Mouse (Mus musculus) limb, embryonic 14.5 days (tissue): ENCODE results near the gene Olfr231. TPM values are rescaled to one million over a fixed set of nuclear protein-coding genes. Genes with fewer than 3 reads are reported as not detected.

Source experiments
- ATAC-seq: fragments of 200-750 bp; cut with Nextera tagmentation; 2 replicates; pipeline ENCODE4 v1.8.0; 2017; ENCODE audit warnings: low read depth, moderate number of reproducible peaks, moderate TSS enrichment; ENCODE audit not compliant: low FRiP score
- DNase-seq: peaks from one replicate; pipeline ENCODE4 v3.0.0-alpha.2; 2015; ENCODE audit warnings: low spot score
- H3K27ac ChIP-seq: fragments of 300-500 bp; sonication (generic); replicated peaks from 2 replicates; pipeline ENCODE4 v1.5.1; 2014; ENCODE audit warnings: low read depth, mild to moderate bottlenecking, low read length, moderate library complexity, mixed read lengths
- H3K27me3 ChIP-seq: fragments of 300-500 bp; sonication (generic); 2 replicates; pipeline ENCODE4 v1.6.1; 2014; ENCODE audit warnings: low read length, mixed read lengths; ENCODE audit not compliant: control insufficient read depth, insufficient read depth
- H3K36me3 ChIP-seq: fragments of 300-500 bp; sonication (generic); 2 replicates; pipeline ENCODE4 v1.6.1; 2014; ENCODE audit warnings: mild to moderate bottlenecking, low read length, moderate library complexity, mixed read lengths; ENCODE audit not compliant: control insufficient read depth, insufficient read depth
- H3K4me1 ChIP-seq: fragments of 300-500 bp; sonication (generic); 2 replicates; pipeline ENCODE4 v1.6.1; 2014; ENCODE audit warnings: antibody characterized with exemption, low read length, mixed read lengths; ENCODE audit not compliant: control insufficient read depth, insufficient read depth
- H3K4me2 ChIP-seq: fragments of 300-500 bp; sonication (generic); replicated peaks from 2 replicates; pipeline ENCODE4 v1.6.1; 2014; ENCODE audit warnings: low read depth, mild to moderate bottlenecking, low read length, moderate library complexity; ENCODE audit not compliant: severe bottlenecking
- H3K4me3 ChIP-seq: fragments of 300-500 bp; sonication (generic); replicated peaks from 2 replicates; pipeline ENCODE4 v1.5.1; 2014; ENCODE audit warnings: low read length
- H3K9ac ChIP-seq: fragments of 300-500 bp; sonication (generic); 2 replicates; pipeline ENCODE4 v1.6.1; 2014; ENCODE audit warnings: mild to moderate bottlenecking, low read depth, low read length, moderate library complexity; ENCODE audit not compliant: severe bottlenecking
- H3K9me3 ChIP-seq: fragments of 300-500 bp; sonication (generic); 2 replicates; pipeline ENCODE4 v1.6.1; 2016; ENCODE audit warnings: low read length; ENCODE audit not compliant: control insufficient read depth
- POLR2A ChIP-seq: fragments of 200-500 bp; IDR thresholded peaks from 2 replicates; pipeline ENCODE4 v1.8.0; 2012; ENCODE audit warnings: inconsistent platforms, mild to moderate bottlenecking, moderate library complexity, borderline replicate concordance; ENCODE audit not compliant: insufficient read depth, insufficient read length; ENCODE audit errors: extremely low read depth
- WGBS: fragments of 180-500 bp; shearing (Covaris S2); extraction: QIAGEN DNeasy Blood & Tissue Kit; methylation state at CpG from one replicate; pipeline ENCODE4 v1.1.7; 2014; 5-methylcytosine and 5-hydroxymethylcytosine counted together
- polyA plus RNA-seq, 2 experiments: library from polyadenylated mRNA; depleted of rRNA in 1 of 2; stranded (reverse) in 1 of 2; unstranded in 1 of 2; fragments of >200 nt; fragmentation: Nextera tagmentation in 1 of 2; extraction: Ambion mirVana in 1 of 2; gene quantifications; 2 replicates each; pipeline versions ENCODE4 v1.2.1 to v1.2.3; 2012 to 2014

The Olfr231 gene
- polyA plus RNA-seq, 2 experiments, result not detected

- Histone ChIP-seq H3K27me3 (no peaks in the 10 kb centered on the region), H3K4me3 (no peak within 1 kb of the TSS), H3K9ac (no peak within 1 kb of the TSS), H3K27ac (no peak within 1 kb of the TSS), H3K4me1 (no peaks in the 10 kb centered on the region), H3K36me3 (no peaks in the 10 kb centered on the region), H3K4me2 (no peak within 1 kb of the TSS), H3K9me3 (no peaks in the 10 kb centered on the region)
- whole genome bisulfite sequencing, result 97% methylated on average over 1 of the region's 1 CpGs
- TF ChIP-seq POLR2A, result no peak
- DNase-seq (no peak), ATAC-seq (no peak)
These were observed 24.4 kb downstream of the Olfr231 start, which contains the start of gene Olfr427 for GRCm38 (mm10) chr1:174096591-174096990. Gene Olfr427 (plus strand): TSS chr1:174096891.

DNA sequence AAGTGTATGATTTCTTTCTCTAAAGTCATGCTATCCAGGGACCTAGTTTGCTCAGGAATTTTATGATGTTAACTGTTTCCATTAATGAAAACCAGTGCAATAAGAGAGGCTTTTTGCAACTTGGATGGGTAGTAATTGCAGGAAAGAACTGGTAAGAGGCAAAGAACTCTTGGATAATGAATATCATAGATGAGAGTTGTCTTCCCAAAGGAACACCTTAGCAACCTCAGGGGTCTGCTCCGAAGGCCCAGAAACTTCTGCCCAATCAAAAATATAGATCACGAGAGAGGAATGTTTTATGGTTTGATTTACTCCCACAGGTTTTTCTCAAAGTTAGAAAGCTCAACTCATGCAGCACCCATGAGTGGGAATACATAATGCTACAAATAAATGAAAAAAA, 36.9 kb downstream of the Olfr231 start, which contains the start of gene Olfr429:
Olfr429 (plus strand) TSS at position 301 of the 400 bp plus-strand sequence.
- 88% methylated on average over 2 of the region's 2 CpGs for WGBS

DNA sequence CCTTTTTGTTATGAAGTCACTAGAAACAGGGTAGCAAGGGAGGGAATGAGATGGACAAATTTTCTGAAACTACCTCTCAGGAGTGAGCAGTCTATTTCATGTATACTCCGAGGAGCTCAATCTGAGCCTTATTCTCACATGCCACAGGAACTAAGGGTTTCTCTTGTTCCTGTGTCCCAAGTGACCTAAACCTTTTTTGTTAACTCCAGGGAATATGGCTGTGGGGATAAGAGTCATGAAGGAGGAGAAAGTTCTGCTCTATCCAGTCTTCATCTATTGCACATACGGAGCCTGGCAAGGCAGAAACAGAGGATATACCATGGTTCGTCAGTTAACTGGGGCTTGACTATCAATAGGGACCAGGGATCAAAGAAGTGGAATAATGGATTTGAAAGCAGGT, 54.7 kb downstream of the Olfr231 start, which contains the start of gene Olfr430:
Olfr430 (plus strand) TSS at position 301 of the 400 bp plus-strand sequence.
- H3K36me3 ChIP-seq, result no peaks in the 10 kb centered on the region
- DNase-seq (no peak), ATAC-seq (no peak)
- H3K9me3 ChIP-seq, result no peaks in the 10 kb centered on the region
- no peak within 1 kb of the TSS for H3K9ac ChIP-seq
- TF ChIP-seq POLR2A, result no peak
- H3K4me2 ChIP-seq, result no peak within 1 kb of the TSS
- 85% methylated on average over 3 of the region's 3 CpGs for WGBS
- H3K27ac ChIP-seq, result no peak within 1 kb of the TSS
- no peaks in the 10 kb centered on the region for H3K27me3 ChIP-seq
- no peak within 1 kb of the TSS for H3K4me3 ChIP-seq
- H3K4me1 ChIP-seq, result no peaks in the 10 kb centered on the region

More for the DNA sequence above, 36.9 kb downstream of the Olfr231 start, which contains the start of gene Olfr429:
- Histone ChIP-seq H3K27me3 (no peaks in the 10 kb centered on the region), H3K4me1 (no peaks in the 10 kb centered on the region), H3K4me2 (no peak within 1 kb of the TSS), H3K27ac (no peak within 1 kb of the TSS), H3K9me3 (no peaks in the 10 kb centered on the region), H3K36me3 (no peaks in the 10 kb centered on the region), H3K4me3 (no peak within 1 kb of the TSS), H3K9ac (no peak within 1 kb of the TSS)
- ATAC-seq (no peak), DNase-seq (no peak)
- TF ChIP-seq POLR2A, result no peak

Other genes with a start within 250 kb of the Olfr231 start
- 0.38 and 0.41 TPM in 2 replicates for gene Ifi211, start 208.1 kb downstream of the Olfr231 start, polyA plus RNA-seq (2012; rRNA removed)
- 0.77 and 1.1 TPM in 2 replicates for gene Ifi211, start 208.1 kb downstream of the Olfr231 start, polyA plus RNA-seq (2014; fragmentation: Nextera tagmentation; extraction: Ambion mirVana)
- 0.82 and 1.4 TPM in 2 replicates for gene Mndal, start 178.7 kb downstream of the Olfr231 start, polyA plus RNA-seq (2012; rRNA removed)
- 1.9 and 2.1 TPM in 2 replicates for gene Mndal, start 178.7 kb downstream of the Olfr231 start, polyA plus RNA-seq (2014; fragmentation: Nextera tagmentation; extraction: Ambion mirVana)
- 0.45 and 0.92 TPM in 2 replicates for gene Ifi203, start 178.5 kb downstream of the Olfr231 start, polyA plus RNA-seq (2012; rRNA removed)
- 0.84 and 1.3 TPM in 2 replicates for gene Ifi203, start 178.5 kb downstream of the Olfr231 start, polyA plus RNA-seq (2014; fragmentation: Nextera tagmentation; extraction: Ambion mirVana)
- 0.50 and 1.0 TPM in 2 replicates for gene Ifi202b, start 138.4 kb downstream of the Olfr231 start, polyA plus RNA-seq (2012; rRNA removed)
- gene Ifi202b, start 138.4 kb downstream of the Olfr231 start, polyA plus RNA-seq (2014; fragmentation: Nextera tagmentation; extraction: Ambion mirVana), result 1.9 and 4.3 TPM in 2 replicates
- gene Ifi205, start 89.4 kb downstream of the Olfr231 start, polyA plus RNA-seq (2012; rRNA removed), result 0.08 TPM in 1 of 2 replicates, not detected in the other
- 0.12 and 0.26 TPM in 2 replicates for gene Ifi205, start 89.4 kb downstream of the Olfr231 start, polyA plus RNA-seq (2014; fragmentation: Nextera tagmentation; extraction: Ambion mirVana)
- gene Olfr433, start 80.5 kb downstream of the Olfr231 start, polyA plus RNA-seq (2012; rRNA removed), result 0.05 TPM in 1 of 2 replicates, not detected in the other
- gene Olfr433, start 80.5 kb downstream of the Olfr231 start, polyA plus RNA-seq (2014; fragmentation: Nextera tagmentation; extraction: Ambion mirVana), result 0.07 TPM in 1 of 2 replicates, not detected in the other
- not detected in 2 replicates for gene Olfr432, start 72.0 kb downstream of the Olfr231 start, polyA plus RNA-seq (2012; rRNA removed)
- gene Olfr432, start 72.0 kb downstream of the Olfr231 start, polyA plus RNA-seq (2014; fragmentation: Nextera tagmentation; extraction: Ambion mirVana), result not detected in 2 replicates
- gene Olfr430, start 54.6 kb downstream of the Olfr231 start, polyA plus RNA-seq (2012; rRNA removed), result not detected in 2 replicates
- gene Olfr430, start 54.6 kb downstream of the Olfr231 start, polyA plus RNA-seq (2014; fragmentation: Nextera tagmentation; extraction: Ambion mirVana), result not detected in 2 replicates
- not detected in 2 replicates for gene Olfr429, start 36.8 kb downstream of the Olfr231 start, polyA plus RNA-seq (2012; rRNA removed)
- gene Olfr429, start 36.8 kb downstream of the Olfr231 start, polyA plus RNA-seq (2014; fragmentation: Nextera tagmentation; extraction: Ambion mirVana), result not detected in 2 replicates
- not detected in 2 replicates for gene Olfr427, start 24.3 kb downstream of the Olfr231 start, polyA plus RNA-seq (2012; rRNA removed)
- not detected in 2 replicates for gene Olfr427, start 24.3 kb downstream of the Olfr231 start, polyA plus RNA-seq (2014; fragmentation: Nextera tagmentation; extraction: Ambion mirVana)
- not detected in 2 replicates for gene Olfr424, start 10.4 kb upstream of the Olfr231 start, polyA plus RNA-seq (2012; rRNA removed)
- gene Olfr424, start 10.4 kb upstream of the Olfr231 start, polyA plus RNA-seq (2014; fragmentation: Nextera tagmentation; extraction: Ambion mirVana), result not detected in 2 replicates
- not detected in 2 replicates for gene Olfr420, start 34.5 kb upstream of the Olfr231 start, polyA plus RNA-seq (2012; rRNA removed)
- not detected in 2 replicates for gene Olfr420, start 34.5 kb upstream of the Olfr231 start, polyA plus RNA-seq (2014; fragmentation: Nextera tagmentation; extraction: Ambion mirVana)
- gene Spta1, start 51.6 kb upstream of the Olfr231 start, polyA plus RNA-seq (2012; rRNA removed), result 0.09 and 0.19 TPM in 2 replicates
- 0.19 and 0.34 TPM in 2 replicates for gene Spta1, start 51.6 kb upstream of the Olfr231 start, polyA plus RNA-seq (2014; fragmentation: Nextera tagmentation; extraction: Ambion mirVana)
- not detected in 2 replicates for gene Olfr419, start 130.9 kb upstream of the Olfr231 start, polyA plus RNA-seq (2012; rRNA removed)
- not detected in 2 replicates for gene Olfr419, start 130.9 kb upstream of the Olfr231 start, polyA plus RNA-seq (2014; fragmentation: Nextera tagmentation; extraction: Ambion mirVana)
- not detected in 2 replicates for gene Mptx1, start 209.4 kb upstream of the Olfr231 start, polyA plus RNA-seq (2012; rRNA removed)
- not detected in 2 replicates for gene Mptx1, start 209.4 kb upstream of the Olfr231 start, polyA plus RNA-seq (2014; fragmentation: Nextera tagmentation; extraction: Ambion mirVana)
- gene Olfr417, start 244.0 kb upstream of the Olfr231 start, polyA plus RNA-seq (2012; rRNA removed), result not detected in 2 replicates
- gene Olfr417, start 244.0 kb upstream of the Olfr231 start, polyA plus RNA-seq (2014; fragmentation: Nextera tagmentation; extraction: Ambion mirVana), result not detected in 2 replicates